Mouse (Mus musculus) midbrain, embryonic 11.5 days (tissue): ENCODE data around the gene Fbxo4. TPM values are rescaled to one million over a fixed set of nuclear protein-coding genes. Genes with fewer than 3 reads are reported as not detected.

ENCODE experiments used
- ATAC-seq: fragments of 200-750 bp; cut with Nextera tagmentation; 2 replicates; pipeline ENCODE4 v1.8.0; 2017; ENCODE audit warnings: moderate TSS enrichment, moderate library complexity; ENCODE audit not compliant: low FRiP score
- DNase-seq: peaks from one replicate; pipeline ENCODE4 v3.0.0; 2015; ENCODE audit warnings: low spot score; ENCODE audit errors: missing footprints
- H3K27ac ChIP-seq: fragments of 300-500 bp; sonication (generic); 2 replicates; pipeline ENCODE4 v1.5.1; 2014; ENCODE audit warnings: low read depth, low read length
- H3K27me3 ChIP-seq: fragments of 300-500 bp; sonication (generic); 2 replicates; pipeline ENCODE4 v1.6.1; 2014; ENCODE audit warnings: mild to moderate bottlenecking, low read length, moderate library complexity, mixed read lengths; ENCODE audit not compliant: control insufficient read depth, insufficient read depth
- H3K36me3 ChIP-seq: fragments of 300-500 bp; sonication (generic); 2 replicates; pipeline ENCODE4 v1.6.1; 2014; ENCODE audit warnings: mild to moderate bottlenecking, low read length, moderate library complexity, mixed read lengths; ENCODE audit not compliant: control insufficient read depth, insufficient read depth
- H3K4me1 ChIP-seq: fragments of 300-500 bp; sonication (generic); 2 replicates; pipeline ENCODE4 v1.6.1; 2014; ENCODE audit warnings: low read length; ENCODE audit not compliant: control insufficient read depth, insufficient read depth
- H3K4me2 ChIP-seq: fragments of 300-500 bp; sonication (generic); 2 replicates; pipeline ENCODE4 v1.6.1; 2014; ENCODE audit warnings: mild to moderate bottlenecking, moderate library complexity
- H3K4me3 ChIP-seq: fragments of 300-500 bp; sonication (generic); 2 replicates; pipeline ENCODE4 v1.5.1; 2014; ENCODE audit warnings: low read depth, low read length
- H3K9ac ChIP-seq: fragments of 300-500 bp; sonication (generic); 2 replicates; pipeline ENCODE4 v1.6.1; 2014; ENCODE audit warnings: low read length
- H3K9me3 ChIP-seq: fragments of 300-500 bp; sonication (generic); 2 replicates; pipeline ENCODE4 v1.6.1; 2016; ENCODE audit warnings: low read length; ENCODE audit not compliant: control insufficient read depth
- WGBS: fragments of 180-500 bp; shearing (Covaris S2); extraction: QIAGEN DNeasy Blood & Tissue Kit; methylation state at CpG from one replicate; pipeline ENCODE4 v1.1.7; 2014; 5-methylcytosine and 5-hydroxymethylcytosine counted together
- polyA plus RNA-seq: library from polyadenylated mRNA; unstranded; fragments of >200 nt; fragmentation: Nextera tagmentation; extraction: Ambion mirVana; gene quantifications from 2 replicates; pipeline ENCODE4 v1.2.1, GENCODE M21; 2014

Fbxo4 gene
- 5.6 and 7.1 TPM in 2 replicates for polyA plus RNA-seq

DNA sequence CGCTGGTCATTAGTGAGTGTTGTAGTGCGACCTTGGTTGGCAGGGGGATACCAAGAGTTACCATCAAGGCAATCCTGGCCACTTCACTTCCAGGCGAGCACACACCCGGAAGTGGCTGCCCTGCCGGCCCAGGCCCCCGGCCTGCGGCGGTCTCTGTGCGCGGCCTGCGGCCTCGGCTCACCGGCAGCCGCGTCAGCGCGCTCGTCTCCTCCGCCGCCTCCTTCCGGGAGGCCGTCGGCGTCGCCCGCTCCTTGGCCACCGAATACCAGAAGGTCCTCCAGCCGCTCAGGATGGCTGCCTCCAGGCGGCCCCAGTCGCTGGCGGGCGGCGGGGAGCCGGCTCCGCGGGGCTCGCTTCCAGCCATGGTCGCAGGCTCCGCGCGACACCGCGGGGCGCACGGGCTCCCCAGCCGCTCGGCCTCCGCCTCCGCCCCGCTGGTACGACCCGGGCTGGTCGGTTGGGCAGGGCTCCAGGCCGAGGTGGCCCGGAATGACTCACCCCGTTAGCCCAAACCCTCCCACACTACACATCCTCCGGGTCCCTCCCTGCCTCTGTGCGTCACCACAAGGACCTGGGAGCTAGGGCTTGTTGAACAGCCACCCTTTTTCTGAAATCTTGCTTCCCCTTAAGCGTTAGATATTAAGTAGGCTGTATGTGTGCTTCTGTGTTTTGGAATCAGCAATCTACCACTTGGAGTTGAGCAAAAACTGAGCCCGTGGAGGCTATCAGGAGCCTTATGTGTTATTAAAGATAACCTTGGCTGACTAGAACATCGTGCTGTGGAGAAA is at the start of gene Fbxo4:
Gene Fbxo4, minus strand, starts transcription at position 513 of the 788 bp plus-strand sequence.
- Histone ChIP-seq H3K9me3 (no peaks in the 10 kb centered on the region), H3K36me3 (no peaks in the 10 kb centered on the region), H3K4me3 (peak within 1 kb of the TSS; percentile 61), H3K4me1 (0 out of 2 replicates have a peak, but pooled peaks cover 2% of the 10 kb centered on the region), H3K9ac (peak within 1 kb of the TSS; percentile 95), H3K4me2 (peak within 1 kb of the TSS; percentile 66), H3K27me3 (no peaks in the 10 kb centered on the region), H3K27ac (peak within 1 kb of the TSS; percentile 89)
- DNase-seq (peak; percentile 95), ATAC-seq (peak; percentile 97)
- WGBS = 2% methylated on average over 61 of the region's 61 CpGs

DNA sequence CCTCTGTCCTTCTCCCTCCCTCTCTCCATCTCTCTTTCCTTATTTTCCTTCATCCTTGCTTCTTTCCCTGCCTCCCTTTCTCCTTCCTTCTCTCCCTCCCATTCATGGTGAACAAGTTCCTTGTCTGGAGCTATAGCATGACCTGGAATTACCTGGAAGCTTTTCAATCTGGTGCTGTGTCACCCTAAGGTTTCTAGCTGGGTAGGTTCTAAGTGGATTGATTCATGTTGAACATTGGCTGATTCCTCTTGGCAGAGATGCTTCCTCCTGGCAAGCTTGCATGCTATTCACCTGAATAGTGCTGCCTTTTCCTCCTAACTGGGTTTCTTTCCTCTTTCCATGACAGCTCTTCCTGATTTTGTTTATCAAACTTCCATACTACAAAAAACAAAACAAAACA is 49.6 kb upstream of the Fbxo4 start:
- peaks cover 3% of the 10 kb centered on the region for H3K27me3 ChIP-seq
- ATAC-seq = no peak

DNA sequence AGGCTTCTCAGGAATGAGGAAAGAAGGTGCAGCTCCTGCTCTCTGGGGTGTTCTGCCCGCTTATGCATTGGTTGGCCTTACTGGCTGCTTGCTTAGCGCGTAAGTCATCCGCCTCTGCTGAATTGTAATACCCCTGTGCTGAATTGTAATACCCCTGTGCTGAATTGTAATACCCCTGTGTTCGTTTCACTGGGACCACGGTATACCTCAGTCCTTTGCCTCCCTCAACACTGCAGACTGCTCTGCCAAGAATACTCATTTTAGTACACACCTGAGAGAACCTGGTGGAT is 49.0 kb upstream of the Fbxo4 start:
- no peak overlapping the region for H3K4me3 ChIP-seq
- DNase-seq (no peak), ATAC-seq (no peak)
- peaks cover 3% of the 10 kb centered on the region for H3K27me3 ChIP-seq
- no peak overlapping the region for H3K27ac ChIP-seq
- 74% methylated on average over 6 of the region's 6 CpGs for WGBS
- H3K9ac ChIP-seq = no peak overlapping the region
- H3K36me3 ChIP-seq = no peaks in the 10 kb centered on the region
- no peak overlapping the region for H3K4me2 ChIP-seq
- H3K9me3 ChIP-seq = no peaks in the 10 kb centered on the region
- H3K4me1 ChIP-seq = peaks cover 5% of the 10 kb centered on the region

More for the DNA sequence above, 49.6 kb upstream of the Fbxo4 start:
- H3K4me1 ChIP-seq = peaks cover 5% of the 10 kb centered on the region
- H3K9ac ChIP-seq = no peak overlapping the region
- no peak overlapping the region for H3K27ac ChIP-seq
- no peaks in the 10 kb centered on the region for H3K9me3 ChIP-seq
- H3K4me3 ChIP-seq = no peak overlapping the region
- no peaks in the 10 kb centered on the region for H3K36me3 ChIP-seq
- H3K4me2 ChIP-seq = no peak overlapping the region
- DNase-seq = no peak

DNA sequence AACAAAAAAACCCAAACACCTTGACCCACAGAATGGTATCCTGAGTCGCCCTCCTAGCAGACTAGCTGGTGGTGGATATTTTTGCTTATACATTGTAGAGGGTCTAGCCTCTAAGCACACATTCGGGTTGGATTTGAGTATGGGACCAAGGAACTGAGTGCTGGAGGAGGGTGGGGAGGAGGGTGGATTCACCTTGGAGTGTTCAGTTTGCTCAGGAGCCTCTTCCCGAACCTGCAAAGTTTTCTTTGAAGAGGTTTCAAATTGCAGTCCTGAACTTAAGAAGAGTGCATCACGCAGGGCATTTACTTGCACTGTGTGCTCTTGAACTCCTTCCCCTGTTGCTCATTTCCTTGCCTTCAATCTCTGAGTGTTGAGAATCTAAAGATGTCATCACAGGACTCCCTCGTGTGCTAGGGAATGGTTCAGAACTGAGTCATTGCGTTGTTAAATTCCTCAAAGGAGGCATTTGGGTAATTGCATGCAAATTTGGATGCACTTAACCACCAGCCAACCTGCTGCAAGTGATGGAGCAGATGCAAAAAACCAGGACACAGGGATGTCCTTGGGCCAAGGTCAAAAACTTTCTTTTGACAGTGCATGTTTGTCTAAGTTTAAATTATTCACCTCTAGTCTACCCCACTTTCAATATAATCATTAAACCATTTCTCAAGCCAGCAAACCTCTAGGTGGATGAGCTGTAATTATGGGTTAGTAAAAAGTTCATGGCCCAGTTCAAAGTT is 48.5 kb upstream of the Fbxo4 start:
- H3K4me1 ChIP-seq = peaks cover 5% of the 10 kb centered on the region
- H3K9ac ChIP-seq = peak overlapping the region; percentile 84
- 13% methylated on average over 6 of the region's 6 CpGs for WGBS
- H3K27ac ChIP-seq = no peak overlapping the region
- H3K9me3 ChIP-seq = no peaks in the 10 kb centered on the region
- peaks cover 3% of the 10 kb centered on the region for H3K27me3 ChIP-seq
- peak overlapping the region; percentile 54 for H3K4me2 ChIP-seq
- ATAC-seq (no peak), DNase-seq (no peak)
- no peaks in the 10 kb centered on the region for H3K36me3 ChIP-seq
- peak overlapping the region; percentile 73 for H3K4me3 ChIP-seq

DNA sequence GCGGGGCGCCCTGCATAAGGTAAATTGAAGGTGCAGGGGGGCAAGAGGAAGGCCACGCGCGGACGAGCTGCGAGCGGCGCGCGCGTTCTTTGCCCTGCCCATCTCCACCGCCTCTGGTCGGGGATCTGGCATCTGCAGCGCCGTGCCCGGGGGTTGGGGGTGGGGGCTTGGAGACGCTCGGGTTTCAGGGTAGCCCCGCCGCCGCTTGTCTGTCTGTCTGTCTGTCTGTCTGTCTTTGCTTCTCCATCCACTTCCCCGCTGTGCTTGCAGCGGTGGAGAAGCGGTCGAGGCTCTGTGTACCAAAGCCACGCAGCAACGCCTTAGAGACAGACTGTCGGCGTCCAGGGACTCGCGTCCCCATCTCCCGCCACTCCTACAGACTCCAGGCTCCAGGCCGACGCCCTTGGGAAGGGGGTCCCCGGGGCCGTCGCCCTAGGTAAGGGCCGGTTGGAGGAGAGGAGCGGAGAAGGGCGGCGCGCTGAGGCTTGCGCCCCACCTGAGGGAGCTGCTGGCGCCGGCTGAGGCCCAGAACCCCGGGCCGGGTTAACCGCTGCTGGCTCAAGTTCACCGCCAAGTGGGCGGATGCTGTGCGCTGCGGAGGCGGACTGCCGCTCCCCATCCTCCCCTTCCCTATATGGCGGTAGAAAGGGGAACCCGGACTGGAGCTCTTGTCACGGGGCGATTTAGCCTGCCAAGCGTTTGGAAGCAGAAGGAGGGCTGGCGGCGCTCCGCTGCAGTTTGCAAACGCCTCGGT is 47.6 kb upstream of the Fbxo4 start:
- peak overlapping the region; percentile 73 for H3K4me3 ChIP-seq
- peak; percentile 97 for DNase-seq
- ATAC-seq = peak; percentile 83
- H3K9ac ChIP-seq = peak overlapping the region; percentile 84
- no peaks in the 10 kb centered on the region for H3K9me3 ChIP-seq
- H3K27me3 ChIP-seq = peaks cover 3% of the 10 kb centered on the region
- whole genome bisulfite sequencing = under 1% methylated on average over 62 of the region's 65 CpGs
- H3K4me2 ChIP-seq = peak overlapping the region; percentile 54
- H3K27ac ChIP-seq = peak overlapping the region; percentile 76
- H3K4me1 ChIP-seq = peaks cover 5% of the 10 kb centered on the region
- H3K36me3 ChIP-seq = no peaks in the 10 kb centered on the region

DNA sequence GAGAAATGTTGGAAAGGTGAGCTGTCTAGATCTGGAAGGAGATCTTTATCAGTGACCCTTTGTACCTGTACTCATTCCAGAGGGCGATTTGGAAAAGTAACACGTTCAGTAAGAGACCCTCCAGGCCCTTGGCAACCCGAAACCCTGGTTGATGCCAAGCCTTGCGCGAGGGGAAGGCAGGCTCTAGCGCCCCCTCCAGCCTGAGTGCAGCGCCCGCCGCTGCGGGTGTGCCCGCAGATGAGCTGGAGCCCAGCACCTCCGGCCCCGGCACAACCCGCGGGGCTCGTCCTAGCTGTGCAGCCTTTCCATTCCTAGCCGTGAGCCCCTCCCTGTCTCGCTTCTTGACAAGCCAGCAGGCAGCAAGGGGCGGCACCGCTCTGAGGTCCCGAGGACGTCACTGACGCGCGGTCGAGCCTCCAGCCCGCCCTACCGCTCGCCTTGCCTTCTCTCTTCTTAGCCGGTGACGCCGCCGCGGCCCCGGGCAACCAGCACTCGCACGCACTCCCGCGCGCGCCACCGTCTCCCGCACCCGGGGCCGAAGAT is 46.9 kb upstream of the Fbxo4 start, which contains the start of gene Oxct1:
Gene Oxct1, plus strand, starts transcription at position 153 of the 543 bp plus-strand sequence.
- Histone ChIP-seq H3K27ac (peak within 1 kb of the TSS; percentile 76), H3K4me1 (peaks cover 5% of the 10 kb centered on the region), H3K9me3 (no peaks in the 10 kb centered on the region), H3K4me2 (peak within 1 kb of the TSS; percentile 54), H3K36me3 (no peaks in the 10 kb centered on the region), H3K9ac (peak within 1 kb of the TSS; percentile 84), H3K27me3 (peaks cover 3% of the 10 kb centered on the region), H3K4me3 (peak within 1 kb of the TSS; percentile 73)
- DNase-seq (no peak), ATAC-seq (peak; percentile 96)
- WGBS = under 1% methylated on average over 45 of the region's 45 CpGs

DNA sequence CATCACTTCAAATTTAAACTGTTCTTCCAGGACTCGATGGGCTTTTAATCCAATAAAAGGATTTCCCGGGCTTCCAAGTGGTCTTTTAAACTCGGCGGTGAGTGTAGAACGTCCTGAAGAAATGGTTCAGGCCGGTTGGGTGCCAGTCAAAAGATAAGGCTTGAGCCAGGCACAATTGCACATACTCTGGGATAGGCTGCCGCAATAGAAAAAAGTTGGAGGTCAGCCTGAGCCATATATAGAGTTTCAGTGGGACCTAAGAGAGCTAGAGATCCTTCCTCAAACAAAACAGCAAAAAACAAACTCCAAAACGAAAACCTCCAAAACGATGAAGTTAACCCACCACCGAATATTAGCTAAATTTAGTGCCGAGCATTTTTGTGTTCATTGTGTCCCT is 46.1 kb upstream of the Fbxo4 start:
- Histone ChIP-seq H3K4me1 (peaks cover 5% of the 10 kb centered on the region), H3K9me3 (no peaks in the 10 kb centered on the region), H3K9ac (no peak overlapping the region; the same call in 1 of the 2 replicates), H3K27ac (no peak overlapping the region), H3K4me2 (no peak overlapping the region), H3K36me3 (no peaks in the 10 kb centered on the region), H3K4me3 (peak overlapping the region; percentile 73; the same call in 1 of the 2 replicates), H3K27me3 (peaks cover 3% of the 10 kb centered on the region)
- ATAC-seq (no peak), DNase-seq (no peak)
- 44% methylated on average over 11 of the region's 11 CpGs for WGBS

DNA sequence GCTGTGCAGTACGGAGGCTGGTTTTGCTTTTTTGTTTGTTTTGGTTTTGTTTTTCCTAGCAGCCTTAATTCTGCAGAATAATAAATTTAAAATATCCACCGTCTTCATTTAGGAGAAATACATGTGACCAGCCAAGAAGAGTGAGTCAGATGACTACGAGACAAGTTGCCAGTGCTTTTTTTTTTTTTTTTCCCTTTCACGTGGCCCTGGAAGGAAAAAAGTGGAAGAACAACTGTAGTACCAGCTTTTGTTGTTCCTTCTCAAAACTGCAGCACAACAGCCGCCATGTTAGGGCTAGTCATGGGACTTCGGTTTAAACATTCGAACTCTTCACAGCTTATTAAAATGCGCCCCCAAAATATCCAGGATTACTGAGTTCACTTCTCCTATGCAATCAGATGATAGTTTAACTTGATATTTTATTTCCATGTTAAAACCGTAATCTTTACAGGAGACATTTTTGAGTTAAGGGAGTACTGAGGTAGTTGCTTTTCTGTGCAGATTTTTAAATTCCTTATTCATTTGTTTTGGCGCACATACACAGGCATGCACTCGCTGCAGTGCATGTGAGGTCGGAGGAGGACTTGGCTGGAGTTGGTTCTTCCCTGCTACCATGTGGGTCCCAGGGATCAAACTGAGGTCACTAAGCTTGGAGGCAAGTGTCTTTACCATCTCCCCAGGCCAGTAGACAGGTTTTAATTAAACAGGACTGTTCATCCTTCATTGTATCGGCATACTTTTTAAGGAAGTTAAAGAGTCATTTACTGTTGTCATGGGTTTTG is 45.5 kb upstream of the Fbxo4 start:
- H3K27me3 ChIP-seq = peaks cover 3% of the 10 kb centered on the region
- no peak overlapping the region for H3K4me2 ChIP-seq
- no peak overlapping the region for H3K9ac ChIP-seq
- ATAC-seq (no peak), DNase-seq (no peak)
- peaks cover 5% of the 10 kb centered on the region for H3K4me1 ChIP-seq
- H3K4me3 ChIP-seq = no peak overlapping the region
- no peak overlapping the region for H3K27ac ChIP-seq
- no peaks in the 10 kb centered on the region for H3K9me3 ChIP-seq
- 80% methylated on average over 13 of the region's 13 CpGs for WGBS
- H3K36me3 ChIP-seq = no peaks in the 10 kb centered on the region
